Mouse (Mus musculus): ENCODE results near the gene Grik2. TPM values are rescaled to one million over a fixed set of nuclear protein-coding genes. Genes with fewer than 3 reads are reported as not detected.

Grik2 gene
- polyA plus RNA-seq, 1 experiment from 2014 or later, result 38.5 TPM

- no peak overlapping the region for H3K9ac ChIP-seq (replicated peaks; ENCODE audit: low read depth, low read length)
- H3K4me2 ChIP-seq (ENCODE audit: low read length), result peak overlapping the region; percentile 35
- WGBS, result 17% methylated on average over 2 of the region's 2 CpGs
- H3K36me3 ChIP-seq (ENCODE audit: control insufficient read depth, insufficient read depth), result no peaks in the 10 kb centered on the region
- H3K9me3 ChIP-seq (ENCODE audit: control insufficient read depth, low read length), result no peaks in the 10 kb centered on the region
- H3K27ac ChIP-seq (ENCODE audit: low read length), result no peak overlapping the region
- peak overlapping the region; percentile 24 for H3K4me3 ChIP-seq (replicated peaks; ENCODE audit: low read length)
- ATAC-seq, result no peak
- H3K4me1 ChIP-seq (replicated peaks; ENCODE audit: control insufficient read depth, insufficient read depth, low read length), result peaks cover 39% of the 10 kb centered on the region
- no peaks in the 10 kb centered on the region for H3K27me3 ChIP-seq (replicated peaks; ENCODE audit: control insufficient read depth, insufficient read depth, low read length)
Observed at GRCm38 (mm10) chr10:49784831-49785230, 3.7 kb downstream of the Grik2 start.

GRCm38 (mm10) chr10:49782741-49783691 is 5.5 kb downstream of the Grik2 start:
- H3K4me2 ChIP-seq (ENCODE audit: low read length), result peak overlapping the region; percentile 69
- WGBS, result under 1% methylated on average over 44 of the region's 44 CpGs
- ATAC-seq, result peak; percentile 75
- peaks cover 31% of the 10 kb centered on the region for H3K4me1 ChIP-seq (replicated peaks; ENCODE audit: control insufficient read depth, insufficient read depth, low read length)
- no peaks in the 10 kb centered on the region for H3K36me3 ChIP-seq (ENCODE audit: control insufficient read depth, insufficient read depth)
- peak overlapping the region; percentile 53 for H3K4me3 ChIP-seq (replicated peaks; ENCODE audit: low read length)
- H3K27ac ChIP-seq (ENCODE audit: low read length), result peak overlapping the region; percentile 65
- peak overlapping the region; percentile 70 for H3K9ac ChIP-seq (replicated peaks; ENCODE audit: low read depth, low read length)
- no peaks in the 10 kb centered on the region for H3K9me3 ChIP-seq (ENCODE audit: control insufficient read depth, low read length)
- no peaks in the 10 kb centered on the region for H3K27me3 ChIP-seq (replicated peaks; ENCODE audit: control insufficient read depth, insufficient read depth, low read length)

- no peaks in the 10 kb centered on the region for H3K27me3 ChIP-seq (replicated peaks; ENCODE audit: control insufficient read depth, insufficient read depth, low read length)
- no peaks in the 10 kb centered on the region for H3K36me3 ChIP-seq (ENCODE audit: control insufficient read depth, insufficient read depth)
- peak overlapping the region; percentile 69 for H3K4me2 ChIP-seq (ENCODE audit: low read length)
- no peaks in the 10 kb centered on the region for H3K9me3 ChIP-seq (ENCODE audit: control insufficient read depth, low read length)
- H3K9ac ChIP-seq (replicated peaks; ENCODE audit: low read depth, low read length), result peak overlapping the region; percentile 70
- no peak for ATAC-seq
- under 1% methylated on average over 7 of the region's 7 CpGs for WGBS
- peaks cover 31% of the 10 kb centered on the region for H3K4me1 ChIP-seq (replicated peaks; ENCODE audit: control insufficient read depth, insufficient read depth, low read length)
- peak overlapping the region; percentile 53 for H3K4me3 ChIP-seq (replicated peaks; ENCODE audit: low read length)
- H3K27ac ChIP-seq (ENCODE audit: low read length), result no peak overlapping the region
Observed at GRCm38 (mm10) chr10:49782061-49782460, 6.5 kb downstream of the Grik2 start.

GRCm38 (mm10) chr10:49780430-49780829 is 8.1 kb downstream of the Grik2 start:
- Histone ChIP-seq H3K9ac (replicated peaks; ENCODE audit: low read depth, low read length) (no peak overlapping the region), H3K9me3 (ENCODE audit: control insufficient read depth, low read length) (no peaks in the 10 kb centered on the region), H3K27me3 (replicated peaks; ENCODE audit: control insufficient read depth, insufficient read depth, low read length) (no peaks in the 10 kb centered on the region), H3K4me1 (replicated peaks; ENCODE audit: control insufficient read depth, insufficient read depth, low read length) (peaks cover 25% of the 10 kb centered on the region), H3K27ac (ENCODE audit: low read length) (no peak overlapping the region), H3K4me3 (replicated peaks; ENCODE audit: low read length) (no peak overlapping the region), H3K4me2 (ENCODE audit: low read length) (peak overlapping the region; percentile 36), H3K36me3 (ENCODE audit: control insufficient read depth, insufficient read depth) (no peaks in the 10 kb centered on the region)
- 0 out of 2 replicates have a peak, but pooled peaks have one; percentile 11 for ATAC-seq
- WGBS, result 65% methylated on average over 2 of the region's 2 CpGs

- ATAC-seq, result no peak
- H3K4me1 ChIP-seq (replicated peaks; ENCODE audit: control insufficient read depth, insufficient read depth, low read length), result peaks cover 8% of the 10 kb centered on the region; the same call in 1 of the 2 replicates
- H3K27me3 ChIP-seq (replicated peaks; ENCODE audit: control insufficient read depth, insufficient read depth, low read length), result no peaks in the 10 kb centered on the region
- H3K9me3 ChIP-seq (ENCODE audit: control insufficient read depth, low read length), result no peaks in the 10 kb centered on the region
- H3K4me2 ChIP-seq (ENCODE audit: low read length), result no peak overlapping the region
- no peak overlapping the region for H3K27ac ChIP-seq (ENCODE audit: low read length)
- H3K9ac ChIP-seq (replicated peaks; ENCODE audit: low read depth, low read length), result no peak overlapping the region
- H3K36me3 ChIP-seq (ENCODE audit: control insufficient read depth, insufficient read depth), result no peaks in the 10 kb centered on the region
- H3K4me3 ChIP-seq (replicated peaks; ENCODE audit: low read length), result no peak overlapping the region
Observed at GRCm38 (mm10) chr10:49768897-49769296, 19.7 kb downstream of the Grik2 start.

- H3K4me1 ChIP-seq (replicated peaks; ENCODE audit: control insufficient read depth, insufficient read depth, low read length), result peaks cover 8% of the 10 kb centered on the region; the same call in 1 of the 2 replicates
- no peaks in the 10 kb centered on the region for H3K9me3 ChIP-seq (ENCODE audit: control insufficient read depth, low read length)
- ATAC-seq, result no peak
- no peak overlapping the region for H3K4me2 ChIP-seq (ENCODE audit: low read length)
- H3K27ac ChIP-seq (ENCODE audit: low read length), result no peak overlapping the region
- no peak overlapping the region for H3K4me3 ChIP-seq (replicated peaks; ENCODE audit: low read length)
- no peaks in the 10 kb centered on the region for H3K36me3 ChIP-seq (ENCODE audit: control insufficient read depth, insufficient read depth)
- H3K27me3 ChIP-seq (replicated peaks; ENCODE audit: control insufficient read depth, insufficient read depth, low read length), result no peaks in the 10 kb centered on the region
- WGBS, result 52% methylated on average over 2 of the region's 2 CpGs
- no peak overlapping the region for H3K9ac ChIP-seq (replicated peaks; ENCODE audit: low read depth, low read length)
Observed at GRCm38 (mm10) chr10:49767556-49767955, 21.0 kb downstream of the Grik2 start.

- Histone ChIP-seq H3K36me3 (ENCODE audit: control insufficient read depth, insufficient read depth) (no peaks in the 10 kb centered on the region), H3K9ac (replicated peaks; ENCODE audit: low read depth, low read length) (no peak overlapping the region), H3K4me2 (ENCODE audit: low read length) (no peak overlapping the region), H3K4me3 (replicated peaks; ENCODE audit: low read length) (no peak overlapping the region), H3K27me3 (replicated peaks; ENCODE audit: control insufficient read depth, insufficient read depth, low read length) (no peaks in the 10 kb centered on the region), H3K27ac (ENCODE audit: low read length) (no peak overlapping the region), H3K4me1 (replicated peaks; ENCODE audit: control insufficient read depth, insufficient read depth, low read length) (peaks cover 2% of the 10 kb centered on the region; the same call in 1 of the 2 replicates), H3K9me3 (ENCODE audit: control insufficient read depth, low read length) (no peaks in the 10 kb centered on the region)
- WGBS, result 30% methylated on average over 2 of the region's 2 CpGs
- no peak for ATAC-seq
Observed at GRCm38 (mm10) chr10:49762607-49763006, 26.0 kb downstream of the Grik2 start.

- H3K27ac ChIP-seq (ENCODE audit: low read length), result no peak overlapping the region
- WGBS, result 28% methylated on average over 2 of the region's 2 CpGs
Observed at GRCm38 (mm10) chr10:49751769-49752168, 36.8 kb downstream of the Grik2 start.

GRCm38 (mm10) chr10:49731841-49732240 is 56.7 kb downstream of the Grik2 start:
- WGBS, result 42% methylated on average over 2 of the region's 2 CpGs
- Histone ChIP-seq H3K36me3 (ENCODE audit: control insufficient read depth, insufficient read depth) (no peaks in the 10 kb centered on the region), H3K27ac (ENCODE audit: low read length) (no peak overlapping the region), H3K9ac (replicated peaks; ENCODE audit: low read depth, low read length) (no peak overlapping the region), H3K4me3 (replicated peaks; ENCODE audit: low read length) (no peak overlapping the region), H3K4me2 (ENCODE audit: low read length) (no peak overlapping the region), H3K9me3 (ENCODE audit: control insufficient read depth, low read length) (no peaks in the 10 kb centered on the region), H3K4me1 (replicated peaks; ENCODE audit: control insufficient read depth, insufficient read depth, low read length) (peaks cover 3% of the 10 kb centered on the region), H3K27me3 (replicated peaks; ENCODE audit: control insufficient read depth, insufficient read depth, low read length) (no peaks in the 10 kb centered on the region)
- ATAC-seq, result 0 out of 2 replicates have a peak, but pooled peaks have one; percentile 45

More at GRCm38 (mm10) chr10:49751769-49752168, 36.8 kb downstream of the Grik2 start:
- 0 out of 2 replicates have a peak, but pooled peaks cover 4% of the 10 kb centered on the region for H3K4me1 ChIP-seq (replicated peaks; ENCODE audit: control insufficient read depth, insufficient read depth, low read length)
- no peak overlapping the region for H3K4me2 ChIP-seq (ENCODE audit: low read length)
- H3K9me3 ChIP-seq (ENCODE audit: control insufficient read depth, low read length), result no peaks in the 10 kb centered on the region
- H3K4me3 ChIP-seq (replicated peaks; ENCODE audit: low read length), result no peak overlapping the region
- no peak overlapping the region for H3K9ac ChIP-seq (replicated peaks; ENCODE audit: low read depth, low read length)
- peak; percentile 70 for ATAC-seq
- H3K36me3 ChIP-seq (ENCODE audit: control insufficient read depth, insufficient read depth), result no peaks in the 10 kb centered on the region
- H3K27me3 ChIP-seq (replicated peaks; ENCODE audit: control insufficient read depth, insufficient read depth, low read length), result no peaks in the 10 kb centered on the region
